Mouse (Mus musculus): ENCODE measurements around the gene Ncs1. TPM values are rescaled to one million over a fixed set of nuclear protein-coding genes. Genes with fewer than 3 reads are reported as not detected.

Ncs1 gene
- total and polyA plus RNA-seq, 3 experiments = 0.04 TPM; not detected in 2

DNA sequence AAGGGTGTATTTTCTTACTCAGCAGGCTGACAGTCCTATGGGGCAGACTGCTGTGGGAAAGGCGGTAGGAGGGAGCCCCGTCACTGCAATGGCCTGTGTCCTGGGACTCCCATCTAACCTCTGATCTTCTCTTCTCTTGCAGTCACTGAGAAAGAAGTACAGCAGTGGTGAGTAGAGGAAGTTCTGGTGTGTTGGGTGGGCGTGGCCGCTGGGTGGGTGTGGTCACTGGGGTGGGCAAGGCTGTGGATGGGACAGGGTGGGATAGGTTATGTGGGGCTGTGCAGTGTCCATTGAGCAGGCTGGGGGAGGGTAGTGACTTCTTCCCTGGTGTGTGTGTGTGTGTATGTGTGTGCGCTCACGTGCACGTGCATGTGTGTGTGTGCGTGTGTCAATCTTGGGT lies 24.8 kb downstream of the Ncs1 start:
- dilution Hi-C loops (cut with MboI; ENCODE audit: extremely low pct_ligation_motif_present, extremely low pct_unique_long_range_greater_than_20kb, low sequenced_read_pairs) (no loop called here), in situ Hi-C loops (cut with MboI; ENCODE audit: low pct_ligation_motif_present, low pct_unique_long_range_greater_than_20kb, low sequenced_read_pairs) (no loop called here)
- H3K4me3 ChIP-seq (replicated peaks in 1 of 3; ENCODE audit: low read depth in 2 of 3, low read length in 2 of 3, poor library complexity in 1 of 3) = no peak overlapping the region
- H3K79me2 ChIP-seq (replicated peaks; ENCODE audit: control insufficient read depth, extremely low read depth, insufficient read depth, poor library complexity, severe bottlenecking) = no peaks in the 10 kb centered on the region
- H3K27ac ChIP-seq (ENCODE audit: insufficient read depth, low read depth) = no peak overlapping the region
- peaks cover 0 to 3% of the 10 kb centered on the region in 2 experiments; a peak in 1 of 4 replicates for H3K4me1 ChIP-seq (ENCODE audit: control insufficient read depth in 1 of 2, insufficient read depth in 2 of 2)
- peak; percentile 17 for DNase-seq (ENCODE audit: extremely low read depth)
- H3K9ac ChIP-seq (ENCODE audit: insufficient read depth, low read depth) = no peak overlapping the region
- no peaks in the 10 kb centered on the region for H3K36me3 ChIP-seq (replicated peaks in 1 of 2; ENCODE audit: control insufficient read depth in 1 of 2, insufficient read depth in 1 of 2, low read length in 1 of 2)
- peaks cover 83% of the 10 kb centered on the region for H3K27me3 ChIP-seq (replicated peaks)
- TF ChIP-seq TBP (conservative IDR thresholded peaks at IDR 0.05; ENCODE audit: low read depth, low read length) = no peak
- TF ChIP-seq MXI1 (IDR thresholded peaks at IDR 0.05; ENCODE audit: low read depth, low read length) = no peak
- no peak for TF ChIP-seq RAD21 (IDR thresholded peaks at IDR 0.05; ENCODE audit: low read depth, low read length)
- no peak for TF ChIP-seq IRF4 (IDR thresholded peaks at IDR 0.05; ENCODE audit: low read depth, low read length)
- TF ChIP-seq EP300 (IDR thresholded peaks at IDR 0.05; ENCODE audit: low read length) = no peak
- no peak for TF ChIP-seq TCF12 (IDR thresholded peaks at IDR 0.05; ENCODE audit: low read depth, low read length)
- no peak for TF ChIP-seq ZNF384 (IDR thresholded peaks at IDR 0.05; ENCODE audit: low read depth, low read length)
- H3K4me2 ChIP-seq (ENCODE audit: insufficient read depth, low read depth, poor library complexity, severe bottlenecking) = no peak overlapping the region
- peaks cover 7% of the 10 kb centered on the region for H3K9me3 ChIP-seq (replicated peaks; ENCODE audit: low read length)

DNA sequence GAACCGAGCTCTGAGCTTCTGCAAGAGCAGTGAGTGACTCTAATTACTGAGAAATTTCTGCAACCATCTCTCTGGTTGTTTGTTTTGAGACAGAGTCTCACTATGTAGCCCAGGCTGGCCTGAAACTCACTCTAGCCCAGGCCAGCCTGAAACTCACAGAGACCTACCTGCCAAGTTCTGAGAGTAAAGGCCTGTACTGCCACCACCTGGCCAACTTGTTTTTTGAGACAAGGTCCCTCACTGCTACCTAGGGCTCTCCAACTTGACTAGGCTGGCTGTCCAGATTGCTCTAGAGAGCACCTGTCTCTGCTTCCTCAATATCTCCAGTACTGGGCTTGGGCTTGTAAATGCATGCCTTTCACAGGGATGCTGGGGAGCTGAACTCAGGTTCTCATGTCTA lies 25.4 kb downstream of the Ncs1 start:
- Histone ChIP-seq H3K9ac (ENCODE audit: insufficient read depth, low read depth) (no peak overlapping the region), H3K4me2 (ENCODE audit: insufficient read depth, low read depth, poor library complexity, severe bottlenecking) (no peak overlapping the region), H3K79me2 (replicated peaks; ENCODE audit: control insufficient read depth, extremely low read depth, insufficient read depth, poor library complexity, severe bottlenecking) (no peaks in the 10 kb centered on the region), H3K27me3 (replicated peaks) (peaks cover 83% of the 10 kb centered on the region), H3K9me3 (replicated peaks; ENCODE audit: low read length) (peaks cover 7% of the 10 kb centered on the region), H3K27ac (ENCODE audit: insufficient read depth, low read depth) (no peak overlapping the region), H3K4me1 (ENCODE audit: control insufficient read depth in 1 of 2, insufficient read depth in 2 of 2) (peaks cover 0 to 3% of the 10 kb centered on the region in 2 experiments; a peak in 1 of 4 replicates), H3K36me3 (replicated peaks in 1 of 2; ENCODE audit: control insufficient read depth in 1 of 2, insufficient read depth in 1 of 2, low read length in 1 of 2) (no peaks in the 10 kb centered on the region), H3K4me3 (replicated peaks in 1 of 3; ENCODE audit: low read depth in 2 of 3, low read length in 2 of 3, poor library complexity in 1 of 3) (no peak overlapping the region)
- no peak for TF ChIP-seq POLR2A (IDR thresholded peaks at IDR 0.05; ENCODE audit: low read depth, low read length)
- peak; percentile 71 for TF ChIP-seq RAD21 (IDR thresholded peaks at IDR 0.05; ENCODE audit: low read depth, low read length)
- no peak for TF ChIP-seq ZKSCAN1 (IDR thresholded peaks at IDR 0.05; ENCODE audit: borderline replicate concordance, low read depth, low read length)
- TF ChIP-seq SMC3 (IDR thresholded peaks at IDR 0.05; ENCODE audit: low read depth, low read length) = peak; percentile 60
- peak; percentile 7 to 71; a peak in 2 of 4 replicates for TF ChIP-seq CTCF (conservative IDR thresholded peaks at IDR 0.05 in 1 of 2, IDR thresholded peaks at IDR 0.05 in 1 of 2; ENCODE audit: low read depth in 2 of 2, low read length in 2 of 2)
- TF ChIP-seq MEF2A (IDR thresholded peaks at IDR 0.05; ENCODE audit: borderline replicate concordance, low read depth, low read length) = no peak
- TF ChIP-seq UBTF (IDR thresholded peaks at IDR 0.05; ENCODE audit: low read depth, low read length) = no peak
- dilution Hi-C loops (cut with MboI; ENCODE audit: extremely low pct_ligation_motif_present, extremely low pct_unique_long_range_greater_than_20kb, low sequenced_read_pairs) (no loop called here), in situ Hi-C loops (cut with MboI; ENCODE audit: low pct_ligation_motif_present, low pct_unique_long_range_greater_than_20kb, low sequenced_read_pairs) (no loop called here)
- DNase-seq (ENCODE audit: extremely low read depth) = peak; percentile 27

GRCm38 (mm10) chr2:31274993-31275392 lies 29.4 kb downstream of the Ncs1 start:
- no peak overlapping the region for H3K4me2 ChIP-seq (ENCODE audit: insufficient read depth, low read depth, poor library complexity, severe bottlenecking)
- dilution Hi-C loops (cut with MboI; ENCODE audit: extremely low pct_ligation_motif_present, extremely low pct_unique_long_range_greater_than_20kb, low sequenced_read_pairs) (no loop called here), in situ Hi-C loops (cut with MboI; ENCODE audit: low pct_ligation_motif_present, low pct_unique_long_range_greater_than_20kb, low sequenced_read_pairs) (loop anchor here (5.0 to 25.0 kb wide), 2 partner anchors 88 to 263 kb away; no protein-coding TSS in a partner anchor)
- H3K27ac ChIP-seq (ENCODE audit: insufficient read depth, low read depth) = no peak overlapping the region
- H3K36me3 ChIP-seq (replicated peaks in 1 of 2; ENCODE audit: control insufficient read depth in 1 of 2, insufficient read depth in 1 of 2, low read length in 1 of 2) = no peaks in the 10 kb centered on the region
- peaks cover 85% of the 10 kb centered on the region for H3K27me3 ChIP-seq (replicated peaks)
- H3K4me1 ChIP-seq (ENCODE audit: control insufficient read depth in 1 of 2, insufficient read depth in 2 of 2) = peaks cover 0 to 3% of the 10 kb centered on the region in 2 experiments; a peak in 1 of 4 replicates
- no peaks in the 10 kb centered on the region for H3K9me3 ChIP-seq (replicated peaks; ENCODE audit: low read length)
- no peak for TF ChIP-seq ZKSCAN1 (IDR thresholded peaks at IDR 0.05; ENCODE audit: borderline replicate concordance, low read depth, low read length)
- TF ChIP-seq MAFK (IDR thresholded peaks at IDR 0.05; ENCODE audit: insufficient replicate concordance, low read length) = no peak
- no peak for TF ChIP-seq ZNF384 (IDR thresholded peaks at IDR 0.05; ENCODE audit: low read depth, low read length)
- no peak for TF ChIP-seq ZMIZ1 (IDR thresholded peaks at IDR 0.05; ENCODE audit: low read depth, low read length)
- TF ChIP-seq MYC (IDR thresholded peaks at IDR 0.05; ENCODE audit: low read depth, low read length) = no peak
- no peak for TF ChIP-seq SIN3A (IDR thresholded peaks at IDR 0.05; ENCODE audit: low read length)
- TF ChIP-seq MAX (IDR thresholded peaks at IDR 0.05; ENCODE audit: low read length) = no peak
- TF ChIP-seq ELF1 (IDR thresholded peaks at IDR 0.05; ENCODE audit: low read depth, low read length) = no peak
- no peak for TF ChIP-seq ETS1 (conservative IDR thresholded peaks at IDR 0.05; ENCODE audit: low read depth, low read length)
- TF ChIP-seq POLR2A (IDR thresholded peaks at IDR 0.05; ENCODE audit: low read depth, low read length) = no peak
- no peak overlapping the region for H3K4me3 ChIP-seq (replicated peaks in 1 of 3; ENCODE audit: low read depth in 2 of 3, low read length in 2 of 3, poor library complexity in 1 of 3)
- no peak for DNase-seq (ENCODE audit: extremely low read depth)
- no peaks in the 10 kb centered on the region for H3K79me2 ChIP-seq (replicated peaks; ENCODE audit: control insufficient read depth, extremely low read depth, insufficient read depth, poor library complexity, severe bottlenecking)
- no peak overlapping the region for H3K9ac ChIP-seq (ENCODE audit: insufficient read depth, low read depth)
